Mouse (Mus musculus): ENCODE data around the gene Rab11fip4. TPM values are rescaled to one million over a fixed set of nuclear protein-coding genes. Genes with fewer than 3 reads are reported as not detected.

Rab11fip4 gene
- total RNA-seq, 1 experiment, result 13.6 TPM

GRCm38 (mm10) chr11:79678363-79679153 is 87.5 kb downstream of the Rab11fip4 start:
- Histone ChIP-seq H3K4me1 (ENCODE audit: control insufficient read depth in 2 of 2, insufficient read depth in 2 of 2, low read length in 2 of 2, poor library complexity in 1 of 2) (peaks cover 4 to 17% of the 10 kb centered on the region in 2 experiments; a peak in 3 of 4 replicates), H3K9me3 (ENCODE audit: control insufficient read depth, insufficient read depth, low read depth, low read length) (no peaks in the 10 kb centered on the region), H3K36me3 (ENCODE audit: control insufficient read depth, insufficient read depth, low read length, poor library complexity, severe bottlenecking) (peaks cover 4% of the 10 kb centered on the region; the same call in 1 of the 2 replicates), H3K4me3 (ENCODE audit: insufficient read depth in 1 of 2, low read depth in 1 of 2, low read length in 2 of 2, poor library complexity in 1 of 2, severe bottlenecking in 1 of 2) (no peak overlapping the region), H3K9ac (ENCODE audit: insufficient read depth, low read depth, low read length, poor library complexity, severe bottlenecking) (no peak overlapping the region), H3K27ac (ENCODE audit: insufficient read depth, low read depth, low read length, poor library complexity, severe bottlenecking) (no peak overlapping the region)
- no peak for DNase-seq (ENCODE audit: low read depth, low spot score)
- no peak for TF ChIP-seq CHD2 (IDR thresholded peaks at IDR 0.05; ENCODE audit: low read depth, low read length)
- no peak for TF ChIP-seq ZNF384 (IDR thresholded peaks at IDR 0.05; ENCODE audit: low read depth, low read length)
- no peak for TF ChIP-seq MAFK (IDR thresholded peaks at IDR 0.05; ENCODE audit: insufficient read depth, low read depth, low read length)
- no peak for TF ChIP-seq ZC3H11A (IDR thresholded peaks at IDR 0.05; ENCODE audit: borderline replicate concordance, low read depth, low read length)
- no peak for TF ChIP-seq HCFC1 (IDR thresholded peaks at IDR 0.05; ENCODE audit: borderline replicate concordance, insufficient read depth, low read length)
- in situ Hi-C loops (cut with MboI; ENCODE audit: low sequenced_read_pairs in 2 of 2, unreplicated experiment in 2 of 2), result no loop called here

DNA sequence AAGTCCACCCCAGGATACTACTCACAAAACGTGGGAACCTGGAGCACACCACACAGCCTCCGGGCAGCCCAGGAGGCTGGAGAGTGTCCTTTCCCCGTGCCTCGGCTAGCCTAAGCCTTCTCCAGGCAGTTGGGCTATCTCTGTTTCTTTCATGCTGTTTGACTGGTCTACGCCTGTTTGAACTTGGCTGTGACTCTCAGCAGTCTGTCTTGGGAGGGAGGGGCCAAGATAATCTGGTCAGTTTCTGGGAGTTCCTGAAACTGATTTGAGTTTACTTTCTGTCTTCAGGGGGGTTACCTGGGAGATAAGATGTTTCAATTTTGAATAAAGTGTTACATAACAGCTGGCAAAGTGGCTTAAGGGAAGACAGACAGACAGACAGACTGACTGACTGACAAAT is 88.9 kb downstream of the Rab11fip4 start:
- peaks cover 3 to 10% of the 10 kb centered on the region in 2 experiments; a peak in 2 of 4 replicates for H3K4me1 ChIP-seq (ENCODE audit: control insufficient read depth in 2 of 2, insufficient read depth in 2 of 2, low read length in 2 of 2, poor library complexity in 1 of 2)
- DNase-seq (ENCODE audit: low read depth, low spot score), result no peak
- H3K9me3 ChIP-seq (ENCODE audit: control insufficient read depth, insufficient read depth, low read depth, low read length), result no peaks in the 10 kb centered on the region
- no peak overlapping the region for H3K9ac ChIP-seq (ENCODE audit: insufficient read depth, low read depth, low read length, poor library complexity, severe bottlenecking)
- in situ Hi-C loops (cut with MboI; ENCODE audit: low sequenced_read_pairs in 2 of 2, unreplicated experiment in 2 of 2), result loop anchor here in 1 of 2 experiments (10.0 kb wide), 1 partner anchor 95 kb away; no protein-coding TSS in a partner anchor
- H3K36me3 ChIP-seq (ENCODE audit: control insufficient read depth, insufficient read depth, low read length, poor library complexity, severe bottlenecking), result peaks cover 6% of the 10 kb centered on the region; the same call in 1 of the 2 replicates
- H3K27ac ChIP-seq (ENCODE audit: insufficient read depth, low read depth, low read length, poor library complexity, severe bottlenecking), result no peak overlapping the region
- TF ChIP-seq ZC3H11A (IDR thresholded peaks at IDR 0.05; ENCODE audit: borderline replicate concordance, low read depth, low read length), result no peak
- no peak for TF ChIP-seq MAFK (IDR thresholded peaks at IDR 0.05; ENCODE audit: insufficient read depth, low read depth, low read length)
- no peak for TF ChIP-seq HCFC1 (IDR thresholded peaks at IDR 0.05; ENCODE audit: borderline replicate concordance, insufficient read depth, low read length)
- no peak for TF ChIP-seq ZNF384 (IDR thresholded peaks at IDR 0.05; ENCODE audit: low read depth, low read length)
- no peak for TF ChIP-seq CHD2 (IDR thresholded peaks at IDR 0.05; ENCODE audit: low read depth, low read length)
- no peak overlapping the region for H3K4me3 ChIP-seq (ENCODE audit: insufficient read depth in 1 of 2, low read depth in 1 of 2, low read length in 2 of 2, poor library complexity in 1 of 2, severe bottlenecking in 1 of 2)

DNA sequence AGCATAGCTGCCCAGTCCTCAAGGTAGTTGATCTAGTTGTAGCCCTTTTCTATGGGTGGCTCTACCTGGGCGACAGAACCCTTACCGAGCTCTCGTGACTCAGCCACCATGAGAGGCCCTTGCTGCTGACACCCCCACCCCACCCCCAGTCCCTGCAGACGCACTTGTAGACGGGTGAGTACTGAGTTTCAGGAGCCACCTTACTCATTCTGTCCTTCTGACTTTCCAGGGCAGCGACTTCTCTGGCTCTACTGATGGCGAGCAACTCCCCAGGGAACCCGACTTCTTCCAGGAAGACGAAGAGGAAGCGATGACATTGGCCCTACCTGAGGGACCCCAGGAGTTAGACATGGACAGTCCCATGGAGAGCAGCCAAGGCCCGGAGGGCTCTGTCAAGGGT is 89.5 kb downstream of the Rab11fip4 start:
- H3K36me3 ChIP-seq (ENCODE audit: control insufficient read depth, insufficient read depth, low read length, poor library complexity, severe bottlenecking), result peaks cover 6% of the 10 kb centered on the region; the same call in 1 of the 2 replicates
- peaks cover 0 to 10% of the 10 kb centered on the region in 2 experiments; a peak in 2 of 4 replicates for H3K4me1 ChIP-seq (ENCODE audit: control insufficient read depth in 2 of 2, insufficient read depth in 2 of 2, low read length in 2 of 2, poor library complexity in 1 of 2)
- no peak for TF ChIP-seq MAFK (IDR thresholded peaks at IDR 0.05; ENCODE audit: insufficient read depth, low read depth, low read length)
- TF ChIP-seq CHD2 (IDR thresholded peaks at IDR 0.05; ENCODE audit: low read depth, low read length), result no peak
- TF ChIP-seq ZNF384 (IDR thresholded peaks at IDR 0.05; ENCODE audit: low read depth, low read length), result no peak
- TF ChIP-seq HCFC1 (IDR thresholded peaks at IDR 0.05; ENCODE audit: borderline replicate concordance, insufficient read depth, low read length), result no peak
- no peak for TF ChIP-seq ZC3H11A (IDR thresholded peaks at IDR 0.05; ENCODE audit: borderline replicate concordance, low read depth, low read length)
- H3K9me3 ChIP-seq (ENCODE audit: control insufficient read depth, insufficient read depth, low read depth, low read length), result no peaks in the 10 kb centered on the region
- no peak overlapping the region for H3K4me3 ChIP-seq (ENCODE audit: insufficient read depth in 1 of 2, low read depth in 1 of 2, low read length in 2 of 2, poor library complexity in 1 of 2, severe bottlenecking in 1 of 2)
- no peak for DNase-seq (ENCODE audit: low read depth, low spot score)
- in situ Hi-C loops (cut with MboI; ENCODE audit: low sequenced_read_pairs in 2 of 2, unreplicated experiment in 2 of 2), result loop anchor here in 1 of 2 experiments (10.0 kb wide), 1 partner anchor 96 kb away; no protein-coding TSS in a partner anchor
- no peak overlapping the region for H3K27ac ChIP-seq (ENCODE audit: insufficient read depth, low read depth, low read length, poor library complexity, severe bottlenecking)
- no peak overlapping the region for H3K9ac ChIP-seq (ENCODE audit: insufficient read depth, low read depth, low read length, poor library complexity, severe bottlenecking)

DNA sequence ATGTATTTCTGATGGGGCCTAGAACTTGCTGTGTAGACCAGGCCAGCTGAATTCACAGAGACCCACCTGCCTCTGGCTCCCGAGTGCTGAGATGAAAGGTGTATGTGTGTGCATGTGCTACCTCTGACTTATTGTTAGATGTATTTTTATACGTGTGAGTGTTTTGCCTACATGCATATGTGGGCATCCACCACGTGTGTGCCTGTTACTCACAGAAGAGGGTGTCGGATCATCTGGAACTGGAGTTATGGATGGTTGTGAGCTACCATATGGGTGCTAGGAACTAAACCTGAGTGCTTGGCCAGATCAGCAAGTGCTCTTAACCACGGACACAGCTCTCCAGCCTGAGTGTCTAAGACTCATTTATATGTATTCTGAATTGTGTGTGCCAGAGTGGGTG is 90.2 kb downstream of the Rab11fip4 start:
- peaks cover 0 to 6% of the 10 kb centered on the region in 2 experiments; a peak in 1 of 4 replicates for H3K4me1 ChIP-seq (ENCODE audit: control insufficient read depth in 2 of 2, insufficient read depth in 2 of 2, low read length in 2 of 2, poor library complexity in 1 of 2)
- H3K9ac ChIP-seq (ENCODE audit: insufficient read depth, low read depth, low read length, poor library complexity, severe bottlenecking), result no peak overlapping the region
- H3K9me3 ChIP-seq (ENCODE audit: control insufficient read depth, insufficient read depth, low read depth, low read length), result no peaks in the 10 kb centered on the region
- H3K27ac ChIP-seq (ENCODE audit: insufficient read depth, low read depth, low read length, poor library complexity, severe bottlenecking), result no peak overlapping the region
- TF ChIP-seq MAFK (IDR thresholded peaks at IDR 0.05; ENCODE audit: insufficient read depth, low read depth, low read length) (no peak), HCFC1 (IDR thresholded peaks at IDR 0.05; ENCODE audit: borderline replicate concordance, insufficient read depth, low read length) (no peak), ZNF384 (IDR thresholded peaks at IDR 0.05; ENCODE audit: low read depth, low read length) (no peak), CHD2 (IDR thresholded peaks at IDR 0.05; ENCODE audit: low read depth, low read length) (no peak), ZC3H11A (IDR thresholded peaks at IDR 0.05; ENCODE audit: borderline replicate concordance, low read depth, low read length) (no peak)
- no peak for DNase-seq (ENCODE audit: low read depth, low spot score)
- H3K36me3 ChIP-seq (ENCODE audit: control insufficient read depth, insufficient read depth, low read length, poor library complexity, severe bottlenecking), result peaks cover 6% of the 10 kb centered on the region; the same call in 1 of the 2 replicates
- in situ Hi-C loops (cut with MboI; ENCODE audit: low sequenced_read_pairs in 2 of 2, unreplicated experiment in 2 of 2), result loop anchor here in 1 of 2 experiments (10.0 kb wide), 1 partner anchor 96 kb away; no protein-coding TSS in a partner anchor
- H3K4me3 ChIP-seq (ENCODE audit: insufficient read depth in 1 of 2, low read depth in 1 of 2, low read length in 2 of 2, poor library complexity in 1 of 2, severe bottlenecking in 1 of 2), result no peak overlapping the region

All from ES-E14 (cell line).